Mouse (Mus musculus) intestine, embryonic 15.5 days (tissue): ENCODE data around the gene Npepps. TPM values are rescaled to one million over a fixed set of nuclear protein-coding genes. Genes with fewer than 3 reads are reported as not detected.

Experiments used
- ATAC-seq: fragments of 200-750 bp; cut with Nextera tagmentation; 2 replicates; pipeline ENCODE4 v1.8.0; 2017; ENCODE audit warnings: moderate TSS enrichment, moderate library complexity
- H3K27ac ChIP-seq: fragments of 300-500 bp; sonication (generic); 2 replicates; pipeline ENCODE4 v1.5.1; 2015; ENCODE audit warnings: mild to moderate bottlenecking, inconsistent platforms
- H3K27me3 ChIP-seq: fragments of 300-500 bp; sonication (generic); replicated peaks from 2 replicates; pipeline ENCODE4 v1.6.1; 2015; ENCODE audit warnings: inconsistent platforms
- H3K36me3 ChIP-seq: fragments of 300-500 bp; sonication (generic); 2 replicates; pipeline ENCODE4 v1.6.1; 2015; ENCODE audit warnings: inconsistent platforms
- H3K4me1 ChIP-seq: fragments of 300-500 bp; sonication (generic); replicated peaks from 2 replicates; pipeline ENCODE4 v1.6.1; 2015; ENCODE audit warnings: inconsistent platforms
- H3K4me2 ChIP-seq: fragments of 300-500 bp; sonication (generic); replicated peaks from 2 replicates; pipeline ENCODE4 v1.6.1; 2015; ENCODE audit warnings: mild to moderate bottlenecking, inconsistent platforms
- H3K4me3 ChIP-seq: fragments of 300-500 bp; sonication (generic); replicated peaks from 2 replicates; pipeline ENCODE4 v1.5.1; 2015; ENCODE audit warnings: inconsistent platforms
- H3K9ac ChIP-seq: fragments of 300-500 bp; sonication (generic); 2 replicates; pipeline ENCODE4 v1.6.1; 2015; ENCODE audit warnings: inconsistent platforms
- H3K9me3 ChIP-seq: fragments of 300-500 bp; sonication (generic); 2 replicates; pipeline ENCODE4 v1.6.1; 2016; ENCODE audit warnings: inconsistent platforms
- WGBS: fragments of 180-500 bp; shearing (Covaris S2); methylation state at CpG from one replicate; pipeline ENCODE4 v1.1.7; 2015; 5-methylcytosine and 5-hydroxymethylcytosine counted together
- polyA plus RNA-seq: library from polyadenylated mRNA; unstranded; fragments of >200 nt; fragmentation: Nextera tagmentation; extraction: Ambion mirVana; gene quantifications from 2 replicates; pipeline ENCODE4 v1.2.1, GENCODE M21; 2015

Gene Npepps
- polyA plus RNA-seq, 1 experiment from 2014 or later = 84.1 TPM

DNA sequence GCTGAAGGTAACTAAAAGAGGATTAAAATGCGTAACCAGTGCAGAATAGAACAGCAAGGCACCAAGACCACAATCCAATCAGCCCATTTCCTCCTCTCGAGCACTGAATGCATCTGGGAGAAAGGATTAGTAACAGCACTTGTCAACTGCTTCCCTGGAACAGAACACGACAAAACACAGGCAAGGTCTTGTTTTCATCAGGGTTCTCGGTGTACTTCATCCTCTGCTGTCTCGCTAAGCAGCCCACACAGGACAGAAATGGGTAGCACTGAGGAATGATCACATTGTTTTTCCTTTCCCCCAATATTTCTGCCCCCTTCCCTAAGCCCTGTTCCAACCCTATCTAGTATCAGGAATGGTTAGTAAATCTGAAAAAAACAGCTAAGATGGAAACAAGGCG, 120.1 kb downstream of the Npepps start:
- no peak overlapping the region for H3K9ac ChIP-seq
- 66% methylated on average over 6 of the region's 6 CpGs for WGBS
- no peaks in the 10 kb centered on the region for H3K9me3 ChIP-seq
- H3K36me3 ChIP-seq = peaks cover 51% of the 10 kb centered on the region
- H3K27me3 ChIP-seq = no peaks in the 10 kb centered on the region
- no peak overlapping the region for H3K4me2 ChIP-seq
- ATAC-seq = no peak
- H3K27ac ChIP-seq = no peak overlapping the region
- no peak overlapping the region for H3K4me3 ChIP-seq
- no peaks in the 10 kb centered on the region for H3K4me1 ChIP-seq

GRCm38 (mm10) chr11:97156999-97157398, 123.4 kb downstream of the Npepps start:
- Histone ChIP-seq H3K4me1 (peaks cover 9% of the 10 kb centered on the region), H3K9ac (no peak overlapping the region), H3K36me3 (peaks cover 30% of the 10 kb centered on the region), H3K27ac (no peak overlapping the region), H3K9me3 (no peaks in the 10 kb centered on the region), H3K4me2 (no peak overlapping the region), H3K27me3 (no peaks in the 10 kb centered on the region), H3K4me3 (no peak overlapping the region)
- 78% methylated on average over 7 of the region's 7 CpGs for WGBS
- ATAC-seq = no peak

Other genes starting within 250 kb of the Npepps start
- gene Lrrc46, start 239.2 kb downstream of the Npepps start, polyA plus RNA-seq = 0.40 and 0.45 TPM in 2 replicates
- 86.9 and 88.7 TPM in 2 replicates for gene Mrpl10, start 239.1 kb downstream of the Npepps start, polyA plus RNA-seq
- 9.1 and 11.1 TPM in 2 replicates for gene Osbpl7, start 230.0 kb downstream of the Npepps start, polyA plus RNA-seq
- gene Tbx21, start 165.3 kb downstream of the Npepps start, polyA plus RNA-seq = 0.24 and 0.25 TPM in 2 replicates
- 3.8 and 4.2 TPM in 2 replicates for gene Tbkbp1, start 129.1 kb downstream of the Npepps start, polyA plus RNA-seq
- 49.2 and 49.4 TPM in 2 replicates for gene Kpnb1, start 92.8 kb downstream of the Npepps start, polyA plus RNA-seq
- gene Mrpl45, start 35.1 kb upstream of the Npepps start, polyA plus RNA-seq = 55.4 and 60.3 TPM in 2 replicates
- gene Gpr179, start 71.4 kb upstream of the Npepps start, polyA plus RNA-seq = 0.10 and 0.20 TPM in 2 replicates
- gene Socs7, start 81.9 kb upstream of the Npepps start, polyA plus RNA-seq = 2.6 and 3.5 TPM in 2 replicates
- 4.2 and 4.6 TPM in 2 replicates for gene Arhgap23, start 134.9 kb upstream of the Npepps start, polyA plus RNA-seq
- 0.47 and 0.55 TPM in 2 replicates for gene 4933428G20Rik, start 219.7 kb upstream of the Npepps start, polyA plus RNA-seq